Mouse (Mus musculus): ENCODE results near the gene Rab3a. TPM values are rescaled to one million over a fixed set of nuclear protein-coding genes. Genes with fewer than 3 reads are reported as not detected.
A peak's percentile ranks its signal among the peaks of the same experiment; 100 is the strongest.

The Rab3a gene
- polyA plus RNA-seq, 1 experiment = 26.3 TPM

- WGBS = 53% methylated on average over 5 of the region's 5 CpGs
- peaks cover 11% of the 10 kb centered on the region for H3K4me1 ChIP-seq (ENCODE audit: control insufficient read depth, insufficient read depth, insufficient read length, low read length)
- no peak overlapping the region for H3K27ac ChIP-seq (ENCODE audit: insufficient read depth, low read depth, low read length)
- H3K4me3 ChIP-seq (ENCODE audit: low read depth, low read length) = no peak overlapping the region
- peaks cover 31% of the 10 kb centered on the region for H3K27me3 ChIP-seq (ENCODE audit: control insufficient read depth, insufficient read depth, low read length)
- no peaks in the 10 kb centered on the region for H3K36me3 ChIP-seq (ENCODE audit: control insufficient read depth, insufficient read depth, low read length)
- TF ChIP-seq CTCF (IDR thresholded peaks at IDR 0.05; ENCODE audit: extremely low read depth, insufficient read length, insufficient replicate concordance, low read depth, low read length) (no peak), POLR2A (IDR thresholded peaks at IDR 0.05; ENCODE audit: low read depth, low read length) (no peak)
Measured at GRCm38 (mm10) chr8:70741661-70742060, 12.8 kb upstream of the Rab3a start.

GRCm38 (mm10) chr8:70742176-70742575 is 12.3 kb upstream of the Rab3a start:
- 69% methylated on average over 11 of the region's 11 CpGs for WGBS
- Histone ChIP-seq H3K4me3 (ENCODE audit: low read depth, low read length) (no peak overlapping the region), H3K27me3 (ENCODE audit: control insufficient read depth, insufficient read depth, low read length) (peaks cover 36% of the 10 kb centered on the region), H3K4me1 (ENCODE audit: control insufficient read depth, insufficient read depth, insufficient read length, low read length) (peaks cover 11% of the 10 kb centered on the region), H3K36me3 (ENCODE audit: control insufficient read depth, insufficient read depth, low read length) (no peaks in the 10 kb centered on the region), H3K27ac (ENCODE audit: insufficient read depth, low read depth, low read length) (no peak overlapping the region)
- TF ChIP-seq POLR2A (IDR thresholded peaks at IDR 0.05; ENCODE audit: low read depth, low read length) (no peak), CTCF (IDR thresholded peaks at IDR 0.05; ENCODE audit: extremely low read depth, insufficient read length, insufficient replicate concordance, low read depth, low read length) (no peak)

- 12% methylated on average over 38 of the region's 38 CpGs for WGBS
- Histone ChIP-seq H3K27me3 (ENCODE audit: control insufficient read depth, insufficient read depth, low read length) (peaks cover 36% of the 10 kb centered on the region), H3K4me3 (ENCODE audit: low read depth, low read length) (peak overlapping the region; percentile 52), H3K36me3 (ENCODE audit: control insufficient read depth, insufficient read depth, low read length) (no peaks in the 10 kb centered on the region), H3K27ac (ENCODE audit: insufficient read depth, low read depth, low read length) (0 out of 2 replicates have a peak overlapping the region, but pooled peaks have one; percentile 13), H3K4me1 (ENCODE audit: control insufficient read depth, insufficient read depth, insufficient read length, low read length) (peaks cover 11% of the 10 kb centered on the region)
- TF ChIP-seq CTCF (IDR thresholded peaks at IDR 0.05; ENCODE audit: extremely low read depth, insufficient read length, insufficient replicate concordance, low read depth, low read length) (no peak), POLR2A (IDR thresholded peaks at IDR 0.05; ENCODE audit: low read depth, low read length) (no peak)
Measured at GRCm38 (mm10) chr8:70742981-70743655, 11.4 kb upstream of the Rab3a start.

- 6% methylated on average over 48 of the region's 48 CpGs for WGBS
- TF ChIP-seq POLR2A (IDR thresholded peaks at IDR 0.05; ENCODE audit: low read depth, low read length) (no peak), CTCF (IDR thresholded peaks at IDR 0.05; ENCODE audit: extremely low read depth, insufficient read length, insufficient replicate concordance, low read depth, low read length) (no peak)
- Histone ChIP-seq H3K27me3 (ENCODE audit: control insufficient read depth, insufficient read depth, low read length) (peaks cover 36% of the 10 kb centered on the region), H3K4me1 (ENCODE audit: control insufficient read depth, insufficient read depth, insufficient read length, low read length) (peaks cover 11% of the 10 kb centered on the region), H3K36me3 (ENCODE audit: control insufficient read depth, insufficient read depth, low read length) (no peaks in the 10 kb centered on the region), H3K4me3 (ENCODE audit: low read depth, low read length) (peak overlapping the region; percentile 52), H3K27ac (ENCODE audit: insufficient read depth, low read depth, low read length) (peak overlapping the region; percentile 13; the same call in 1 of the 2 replicates)
Measured at GRCm38 (mm10) chr8:70743656-70744590, 10.6 kb upstream of the Rab3a start.

GRCm38 (mm10) chr8:70744806-70745205 is 9.7 kb upstream of the Rab3a start:
- 36% methylated on average over 11 of the region's 11 CpGs for WGBS
- TF ChIP-seq POLR2A (IDR thresholded peaks at IDR 0.05; ENCODE audit: low read depth, low read length) (no peak), CTCF (IDR thresholded peaks at IDR 0.05; ENCODE audit: extremely low read depth, insufficient read length, insufficient replicate concordance, low read depth, low read length) (no peak)
- H3K27me3 ChIP-seq (ENCODE audit: control insufficient read depth, insufficient read depth, low read length) = peaks cover 36% of the 10 kb centered on the region
- peaks cover 11% of the 10 kb centered on the region for H3K4me1 ChIP-seq (ENCODE audit: control insufficient read depth, insufficient read depth, insufficient read length, low read length)
- no peak overlapping the region for H3K27ac ChIP-seq (ENCODE audit: insufficient read depth, low read depth, low read length)
- no peaks in the 10 kb centered on the region for H3K36me3 ChIP-seq (ENCODE audit: control insufficient read depth, insufficient read depth, low read length)
- H3K4me3 ChIP-seq (ENCODE audit: low read depth, low read length) = no peak overlapping the region

- Histone ChIP-seq H3K4me3 (ENCODE audit: low read depth, low read length) (no peak overlapping the region), H3K27me3 (ENCODE audit: control insufficient read depth, insufficient read depth, low read length) (peaks cover 36% of the 10 kb centered on the region), H3K27ac (ENCODE audit: insufficient read depth, low read depth, low read length) (no peak overlapping the region), H3K36me3 (ENCODE audit: control insufficient read depth, insufficient read depth, low read length) (no peaks in the 10 kb centered on the region), H3K4me1 (ENCODE audit: control insufficient read depth, insufficient read depth, insufficient read length, low read length) (peaks cover 11% of the 10 kb centered on the region)
- 60% methylated on average over 19 of the region's 19 CpGs for WGBS
- TF ChIP-seq CTCF (IDR thresholded peaks at IDR 0.05; ENCODE audit: extremely low read depth, insufficient read length, insufficient replicate concordance, low read depth, low read length) (no peak), POLR2A (IDR thresholded peaks at IDR 0.05; ENCODE audit: low read depth, low read length) (no peak)
Measured at GRCm38 (mm10) chr8:70745691-70746220, 8.7 kb upstream of the Rab3a start.
